Mouse (Mus musculus) kidney, embryonic 16.5 days (tissue): Measurements from ENCODE around the gene Gm45902. TPM values are rescaled to one million over a fixed set of nuclear protein-coding genes. Genes with fewer than 3 reads are reported as not detected.

Source experiments
- polyA plus RNA-seq: library from polyadenylated mRNA; unstranded; fragments of >200 nt; fragmentation: Nextera tagmentation; extraction: Ambion mirVana; gene quantifications from 2 replicates; pipeline ENCODE4 v1.2.1, GENCODE M21; 2015

Gene Gm45902
- polyA plus RNA-seq, 1 experiment from 2014 or later: 5.1 TPM

Other genes with a start within 250 kb of the Gm45902 start
- gene Nmt2, start 228.6 kb downstream of the Gm45902 start, polyA plus RNA-seq: 45.1 and 51.2 TPM in 2 replicates
- 19.7 and 20.5 TPM in 2 replicates for gene Rpp38, start 180.1 kb downstream of the Gm45902 start, polyA plus RNA-seq
- 0.86 and 0.99 TPM in 2 replicates for gene Acbd7, start 176.6 kb downstream of the Gm45902 start, polyA plus RNA-seq
- not detected in 2 replicates for gene Olah, start 115.6 kb downstream of the Gm45902 start, polyA plus RNA-seq
- gene Meig1, start 90.1 kb downstream of the Gm45902 start, polyA plus RNA-seq: 0.29 TPM in 1 of 2 replicates, not detected in the other
- 6.6 and 7.5 TPM in 2 replicates for gene Dclre1c, start 88.7 kb downstream of the Gm45902 start, polyA plus RNA-seq
- 14.2 and 14.5 TPM in 2 replicates for gene Suv39h2, start 37.8 kb downstream of the Gm45902 start, polyA plus RNA-seq
- gene Hspa14, start within 50 bp of the Gm45902 start, polyA plus RNA-seq: 119 and 124 TPM in 2 replicates
- 0.19 and 0.27 TPM in 2 replicates for gene Cdnf, start 240 bp upstream of the Gm45902 start, polyA plus RNA-seq
- 67.2 and 76.1 TPM in 2 replicates for gene Fam107b, start 57.7 kb upstream of the Gm45902 start, polyA plus RNA-seq